Comparison of ENCODE assay signal across 13 mouse cellular contexts in the genomic region with DNA sequence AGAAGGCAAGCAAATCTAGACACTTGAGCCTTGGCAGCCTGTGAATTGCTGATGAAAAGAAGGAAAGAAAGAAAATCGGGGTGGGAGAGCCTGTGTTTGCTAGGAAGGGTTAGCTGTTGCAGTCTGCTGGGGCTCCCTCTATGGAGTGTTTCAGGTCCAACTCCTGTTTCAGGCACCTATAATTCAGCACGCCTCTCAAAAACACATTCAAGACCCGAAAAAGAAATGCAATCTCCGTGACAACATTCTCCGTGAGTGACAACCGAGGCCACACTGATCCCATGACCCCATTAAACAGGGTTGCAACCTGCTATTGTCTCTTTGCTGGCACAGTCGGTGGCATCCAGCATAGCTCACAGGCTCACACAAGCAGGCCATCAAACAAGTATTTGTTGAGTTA. TPM values are rescaled to one million over a fixed set of nuclear protein-coding genes. Genes with fewer than 3 reads are reported as not detected.
DNase-seq lines count a peak whose midpoint lies in the region; ATAC-seq and TF ChIP-seq lines count a peak whose summit lies in the region.
"Had no signal": no experiment of that assay in that cellular context is flagged by ENCODE, and none has a peak within 500 bp of the region (broad histone marks: within the 10 kb centered on the region; RNA-seq: fewer than 3 reads in every experiment).

No protein-coding gene starts in this region.

- peak overlapping the region; percentile 74 for H3K4me2 ChIP-seq in CH12.LX (ENCODE audit: insufficient read depth, low read depth, poor library complexity, severe bottlenecking)
- peak overlapping the region; percentile 87 for H3K4me2 ChIP-seq in forebrain, embryonic 15.5 days (replicated peaks)
- H3K4me2 ChIP-seq in midbrain, embryonic 13.5 days (replicated peaks), result peak overlapping the region; percentile 73

- DNase-seq in CH12.LX (ENCODE audit: extremely low read depth) (no peak), G1E (ENCODE audit: low spot score) (no peak)
- DNase-seq in kidney, postnatal 4 days, result no peak
- DNase-seq in thymus, postnatal 10 days (ENCODE audit: low spot score in 2 of 2), result no peak
- no peak for DNase-seq in B cell, adult 2 months
- DNase-seq: adrenal gland, adult 2 months; cerebellum, adult 9-10 months; kidney, adult 8-10 months; thymus, postnatal 25 days had no signal

- H3K4me1 ChIP-seq in CH12.LX (ENCODE audit: control insufficient read depth in 1 of 2, insufficient read depth in 2 of 2) (peaks cover 10 to 29% of the 10 kb centered on the region in 2 experiments; a peak in 3 of 4 replicates), G1E (ENCODE audit: insufficient read depth, low read depth, low read length) (peaks cover 81% of the 10 kb centered on the region)
- H3K4me1 ChIP-seq in forebrain, embryonic 15.5 days, result peaks cover 54% of the 10 kb centered on the region
- H3K4me1 ChIP-seq in midbrain, embryonic 13.5 days (replicated peaks), result peaks cover 51% of the 10 kb centered on the region

- H3K27ac ChIP-seq in CH12.LX (ENCODE audit: insufficient read depth, low read depth), result peak overlapping the region; percentile 47; the same call in 1 of the 2 replicates
- peak overlapping the region; percentile 71 for H3K27ac ChIP-seq in forebrain, embryonic 15.5 days (replicated peaks)
- peak overlapping the region; percentile 56; the same call in 1 of the 2 replicates for H3K27ac ChIP-seq in midbrain, embryonic 13.5 days

- H3K4me3 ChIP-seq in CH12.LX (replicated peaks in 1 of 3; ENCODE audit: low read depth in 2 of 3, low read length in 2 of 3, poor library complexity in 1 of 3) (peak overlapping the region; percentile 12 to 82 (median 49)), G1E (ENCODE audit: low read depth, low read length) (peak overlapping the region; percentile 57; the same call in 1 of the 2 replicates)
- peak overlapping the region; percentile 83 for H3K4me3 ChIP-seq in forebrain, embryonic 15.5 days
- H3K4me3 ChIP-seq in midbrain, embryonic 13.5 days (replicated peaks), result peak overlapping the region; percentile 83
- H3K4me3 ChIP-seq: erythroblast, embryonic 14.5 days had no signal

- H3K36me3 ChIP-seq in CH12.LX (replicated peaks in 1 of 2; ENCODE audit: control insufficient read depth in 1 of 2, insufficient read depth in 1 of 2, low read length in 1 of 2) (peaks cover 7 to 30% of the 10 kb centered on the region in 2 experiments), G1E (replicated peaks) (peaks cover 32% of the 10 kb centered on the region)
- H3K36me3 ChIP-seq in forebrain, embryonic 15.5 days, result no peaks in the 10 kb centered on the region
- H3K36me3 ChIP-seq in midbrain, embryonic 13.5 days, result no peaks in the 10 kb centered on the region

- peaks cover 65% of the 10 kb centered on the region for H3K79me2 ChIP-seq in CH12.LX (replicated peaks; ENCODE audit: control insufficient read depth, extremely low read depth, insufficient read depth, poor library complexity, severe bottlenecking)

- 6% methylated on average over 7 of the region's 7 CpGs for WGBS in forebrain, embryonic 15.5 days
- WGBS in midbrain, embryonic 13.5 days, result 2% methylated on average over 7 of the region's 7 CpGs

- peak overlapping the region; percentile 90 for H3K9ac ChIP-seq in CH12.LX (ENCODE audit: insufficient read depth, low read depth)
- H3K9ac ChIP-seq in forebrain, embryonic 15.5 days (replicated peaks), result peak overlapping the region; percentile 0; the same call in 1 of the 2 replicates
- peak overlapping the region; percentile 42; the same call in 1 of the 2 replicates for H3K9ac ChIP-seq in midbrain, embryonic 13.5 days (replicated peaks)
- H3K9ac ChIP-seq: lung, embryonic 14.5 days had no signal

- ATAC-seq in G1E (ENCODE audit: extremely low read depth, insufficient number of reproducible peaks, low FRiP score, poor library complexity, severe bottlenecking), result no peak
- ATAC-seq in forebrain, embryonic 15.5 days (replicated peaks), result no peak
- ATAC-seq in midbrain, embryonic 13.5 days, result no peak

- TF ChIP-seq POLR2A in CH12.LX (IDR thresholded peaks at IDR 0.05; ENCODE audit: low read depth, low read length), result no peak

- H3K9me3 ChIP-seq in CH12.LX (replicated peaks; ENCODE audit: low read length), result peaks cover 2% of the 10 kb centered on the region
- H3K9me3 ChIP-seq in G1E (replicated peaks), result no peaks in the 10 kb centered on the region
- H3K9me3 ChIP-seq in forebrain, embryonic 15.5 days, result no peaks in the 10 kb centered on the region
- H3K9me3 ChIP-seq in midbrain, embryonic 13.5 days, result no peaks in the 10 kb centered on the region

- in situ Hi-C loops in CH12.LX (cut with MboI; ENCODE audit: low pct_ligation_motif_present, low pct_unique_long_range_greater_than_20kb, low sequenced_read_pairs), result no loop called here

- H3K27me3 ChIP-seq in CH12.LX (replicated peaks) (no peaks in the 10 kb centered on the region), G1E (ENCODE audit: insufficient read depth, low read length) (no peaks in the 10 kb centered on the region)
- H3K27me3 ChIP-seq in forebrain, embryonic 15.5 days, result no peaks in the 10 kb centered on the region
- H3K27me3 ChIP-seq in midbrain, embryonic 13.5 days, result peaks cover 5% of the 10 kb centered on the region

- TF ChIP-seq CTCF in CH12.LX (conservative IDR thresholded peaks at IDR 0.05 in 1 of 2, IDR thresholded peaks at IDR 0.05 in 1 of 2; ENCODE audit: low read depth in 2 of 2, low read length in 2 of 2) (peak in 1 of 2 experiments; percentile 53; a peak in 2 of 4 replicates), G1E (IDR thresholded peaks at IDR 0.05; ENCODE audit: low read depth, low read length) (no peak)

- peak; percentile 40 for TF ChIP-seq RAD21 in CH12.LX (IDR thresholded peaks at IDR 0.05; ENCODE audit: low read depth, low read length)

- dilution Hi-C loops in CH12.LX (cut with MboI; ENCODE audit: extremely low pct_ligation_motif_present, extremely low pct_unique_long_range_greater_than_20kb, low sequenced_read_pairs), result no loop called here

- TF ChIP-seq EP300 in CH12.LX (IDR thresholded peaks at IDR 0.05; ENCODE audit: low read length), result no peak

TF ChIP-seq in CH12.LX, 34 proteins besides CTCF, POLR2A, EP300 and RAD21:
- peak; percentile 27 for TF ChIP-seq SMC3 (IDR thresholded peaks at IDR 0.05; ENCODE audit: low read depth, low read length)
- TF ChIP-seq KAT2A (IDR thresholded peaks at IDR 0.05; ENCODE audit: insufficient replicate concordance, low read length), result no peak
- TF ChIP-seq IRF4 (IDR thresholded peaks at IDR 0.05; ENCODE audit: low read depth, low read length), result peak; percentile 30; the same call in 1 of the 2 replicates
- no peak for TF ChIP-seq TCF12 (IDR thresholded peaks at IDR 0.05; ENCODE audit: low read depth, low read length)
- TF ChIP-seq SIN3A (IDR thresholded peaks at IDR 0.05; ENCODE audit: low read length), result peak; percentile 44; the same call in 1 of the 2 replicates
- TF ChIP-seq POLR2AphosphoS2 (IDR thresholded peaks at IDR 0.05; ENCODE audit: low read depth, low read length), result no peak
- no peak for TF ChIP-seq ETS1 (conservative IDR thresholded peaks at IDR 0.05; ENCODE audit: low read depth, low read length)

RNA-seq across cellular contexts. Expression of a gene that starts 3.8 kb away (rescaled TPM):
- total RNA-seq in CH12.LX (2012; rRNA removed), result 33.0 and 38.4 TPM in 2 replicates
- 31.2 and 34.4 TPM in 2 replicates for total RNA-seq in CH12.LX (2014; rRNA removed)
- 26.6 and 27.6 TPM in 2 replicates for polyA plus RNA-seq in CH12.LX (2012; ENCODE audit: insufficient read length, low read depth)
- total RNA-seq in G1E (2014; fragmentation: Nextera tagmentation), result 131 and 132 TPM in 2 replicates
- 121 and 163 TPM in 2 replicates for total RNA-seq in G1E (2017)
- polyA plus RNA-seq in G1E (2012), result 23.0 and 25.9 TPM in 2 replicates
- 11.2 and 11.9 TPM in 2 replicates for polyA plus RNA-seq in forebrain, embryonic 15.5 days (2015; fragmentation: Nextera tagmentation; extraction: Ambion mirVana)
- 8.7 and 9.4 TPM in 2 replicates for polyA plus RNA-seq in midbrain, embryonic 13.5 days (2015; fragmentation: Nextera tagmentation; extraction: Ambion mirVana)

Comparison
In these comparisons a context has a peak if more than half of its experiments do, and no peak if none do; other contexts are left out.
1. H3K9ac ChIP-seq: peak in every context shown above with its lines; median percentile 90 in CH12.LX; 42 in midbrain, embryonic 13.5 days; 0 in forebrain, embryonic 15.5 days.